Mouse (Mus musculus): ENCODE data around the gene Zbtb20.

GRCm38 (mm10) chr16:43217336-43218006 lies 341.8 kb downstream of the Zbtb20 start:
- no peak for TF ChIP-seq POLR2A (IDR thresholded peaks at IDR 0.05; ENCODE audit: low read depth, low read length)
- TF ChIP-seq CTCF (IDR thresholded peaks at IDR 0.05; ENCODE audit: borderline replicate concordance, insufficient read depth, low read length) = no peak
